Comparison of ENCODE assay signal across 13 mouse cellular contexts in genomic region chr11:19929087-19929865, GRCm38 (mm10). TPM values are rescaled to one million over a fixed set of nuclear protein-coding genes. Genes with fewer than 3 reads are reported as not detected.
A peak's percentile ranks its signal among the peaks of the same experiment; 100 is the strongest.
DNase-seq lines count a peak whose midpoint lies in the region; ATAC-seq and TF ChIP-seq lines count a peak whose summit lies in the region.
"Had no signal": no experiment of that assay in that cellular context is flagged by ENCODE, and none has a peak within 500 bp of the region (broad histone marks: within the 10 kb centered on the region; RNA-seq: fewer than 3 reads in every experiment).

No protein-coding gene starts in this region.

- peak; percentile 46 for ATAC-seq in common myeloid progenitor, adult 5-6 weeks (replicated peaks; ENCODE audit: low read depth, poor library complexity, severe bottlenecking)
- no peak for ATAC-seq in stomach, embryonic 15.5 days (ENCODE audit: insufficient read depth, low FRiP score, low read depth)

- H3K36me3 ChIP-seq in stomach, embryonic 15.5 days = no peaks in the 10 kb centered on the region
- peaks cover 8% of the 10 kb centered on the region for H3K36me3 ChIP-seq in midbrain, embryonic 10.5 days
- H3K36me3 ChIP-seq: midbrain, embryonic 12.5 days had no signal

- no peak overlapping the region for H3K9ac ChIP-seq in stomach, embryonic 15.5 days
- H3K9ac ChIP-seq: hindbrain, embryonic 14.5 days; midbrain, embryonic 12.5 days had no signal

- H3K27ac ChIP-seq in layer of hippocampus, adult 2 months = peak overlapping the region; percentile 25; the same call in 1 of the 2 replicates
- H3K27ac ChIP-seq in stomach, embryonic 15.5 days = peak overlapping the region; percentile 51
- H3K27ac ChIP-seq in midbrain, embryonic 10.5 days (replicated peaks) = no peak overlapping the region
- H3K27ac ChIP-seq: hindbrain, embryonic 14.5 days; midbrain, embryonic 12.5 days had no signal

- peaks cover 22% of the 10 kb centered on the region for H3K4me1 ChIP-seq in stomach, embryonic 15.5 days
- peaks cover 29% of the 10 kb centered on the region for H3K4me1 ChIP-seq in midbrain, embryonic 10.5 days

- TF ChIP-seq CTCF in layer of hippocampus, adult 2 months (conservative IDR thresholded peaks at IDR 0.05) = no peak

- no peaks in the 10 kb centered on the region for H3K9me3 ChIP-seq in stomach, embryonic 15.5 days
- H3K9me3 ChIP-seq in midbrain, embryonic 10.5 days (replicated peaks) = no peaks in the 10 kb centered on the region
- H3K9me3 ChIP-seq: midbrain, embryonic 12.5 days had no signal

- 61% methylated on average over 11 of the region's 11 CpGs for WGBS in stomach, embryonic 15.5 days
- WGBS in midbrain, embryonic 10.5 days = 82% methylated on average over 11 of the region's 11 CpGs

- no peaks in the 10 kb centered on the region for H3K27me3 ChIP-seq in stomach, embryonic 15.5 days (replicated peaks)
- no peaks in the 10 kb centered on the region for H3K27me3 ChIP-seq in midbrain, embryonic 10.5 days (ENCODE audit: low read depth, poor library complexity, severe bottlenecking)
- H3K27me3 ChIP-seq: midbrain, embryonic 12.5 days had no signal

- peak overlapping the region; percentile 20; the same call in 1 of the 2 replicates for H3K4me3 ChIP-seq in layer of hippocampus, adult 2 months
- no peak overlapping the region for H3K4me3 ChIP-seq in stomach, embryonic 15.5 days (replicated peaks)
- no peak overlapping the region for H3K4me3 ChIP-seq in midbrain, embryonic 10.5 days
- H3K4me3 ChIP-seq: midbrain, embryonic 12.5 days had no signal

- H3K4me2 ChIP-seq in stomach, embryonic 15.5 days = no peak overlapping the region
- H3K4me2 ChIP-seq: hindbrain, embryonic 14.5 days; midbrain, embryonic 12.5 days had no signal

- peak; percentile 43 for DNase-seq in cerebellum, adult 11-12 months
- no peak for DNase-seq in cerebellum, postnatal 4 days (ENCODE audit: low spot score in 2 of 2)
- DNase-seq in layer of hippocampus, adult 2 months (ENCODE audit: low spot score in 2 of 2) = no peak
- no peak for DNase-seq in layer of hippocampus, adult 18-20 months (ENCODE audit: low spot score in 2 of 2)
- no peak for DNase-seq in layer of hippocampus, postnatal 10 days (ENCODE audit: low spot score in 2 of 2)
- no peak for DNase-seq in midbrain, embryonic 10.5 days (ENCODE audit: low spot score)
- DNase-seq: gastrocnemius, postnatal 10 days; kidney, adult 9 months; lung, adult 2 months had no signal

RNA-seq across cellular contexts. Expression of gene Spred2, which starts 5.1 kb away (rescaled TPM):
- total RNA-seq in layer of hippocampus, adult 2 months (2021) = 10 to 100 TPM; 88.2 to 89.4 TPM
- 10 to 100 TPM; 92.2 to 97.0 TPM for total RNA-seq in layer of hippocampus, adult 18-20 months (2021)
- total RNA-seq in common myeloid progenitor, adult 5-6 weeks (2017) = 6.2 and 9.5 TPM in 2 replicates
- polyA plus RNA-seq in stomach, embryonic 15.5 days (2015; fragmentation: Nextera tagmentation; extraction: Ambion mirVana) = 7.0 and 7.4 TPM in 2 replicates
- total RNA-seq in layer of hippocampus, postnatal 10 days (2021) = 10 to 100 TPM; 79.2 to 82.6 TPM
- polyA plus RNA-seq in midbrain, embryonic 10.5 days (2016; fragmentation: Nextera tagmentation; extraction: Ambion mirVana) = 5.9 and 6.8 TPM in 2 replicates
